Mouse (Mus musculus): ENCODE results near the gene Catsperz. TPM values are rescaled to one million over a fixed set of nuclear protein-coding genes. Genes with fewer than 3 reads are reported as not detected.

Gene Catsperz
- total RNA-seq, 1 experiment, result 14.9 TPM

GRCm38 (mm10) chr19:6916496-6916895 lies 8.7 kb downstream of the Catsperz start:
- Histone ChIP-seq H3K27ac (ENCODE audit: insufficient read depth, low read depth, low read length, poor library complexity, severe bottlenecking) (no peak overlapping the region), H3K4me3 (ENCODE audit: insufficient read depth in 1 of 2, low read depth in 1 of 2, low read length in 2 of 2, poor library complexity in 1 of 2, severe bottlenecking in 1 of 2) (no peak overlapping the region), H3K36me3 (ENCODE audit: control insufficient read depth, insufficient read depth, low read length, poor library complexity, severe bottlenecking) (peaks cover 20% of the 10 kb centered on the region), H3K9ac (ENCODE audit: insufficient read depth, low read depth, low read length, poor library complexity, severe bottlenecking) (no peak overlapping the region), H3K9me3 (ENCODE audit: control insufficient read depth, insufficient read depth, low read depth, low read length) (no peaks in the 10 kb centered on the region), H3K4me1 (ENCODE audit: control insufficient read depth in 2 of 2, insufficient read depth in 2 of 2, low read length in 2 of 2, poor library complexity in 1 of 2) (peaks cover 0 to 8% of the 10 kb centered on the region in 2 experiments; a peak in 2 of 4 replicates)
- no peak for TF ChIP-seq CHD2 (IDR thresholded peaks at IDR 0.05; ENCODE audit: low read depth, low read length)
- TF ChIP-seq HCFC1 (IDR thresholded peaks at IDR 0.05; ENCODE audit: borderline replicate concordance, insufficient read depth, low read length), result no peak
- no peak for TF ChIP-seq ZC3H11A (IDR thresholded peaks at IDR 0.05; ENCODE audit: borderline replicate concordance, low read depth, low read length)
- no peak for TF ChIP-seq ZNF384 (IDR thresholded peaks at IDR 0.05; ENCODE audit: low read depth, low read length)
- no peak for TF ChIP-seq MAFK (IDR thresholded peaks at IDR 0.05; ENCODE audit: insufficient read depth, low read depth, low read length)
- no peak for DNase-seq (ENCODE audit: low read depth, low spot score)
- in situ Hi-C loops (cut with MboI; ENCODE audit: low sequenced_read_pairs in 2 of 2, unreplicated experiment in 2 of 2), result no loop called here

GRCm38 (mm10) chr19:6915276-6915675 lies 9.9 kb downstream of the Catsperz start:
- no peaks in the 10 kb centered on the region for H3K9me3 ChIP-seq (ENCODE audit: control insufficient read depth, insufficient read depth, low read depth, low read length)
- peaks cover 25% of the 10 kb centered on the region for H3K36me3 ChIP-seq (ENCODE audit: control insufficient read depth, insufficient read depth, low read length, poor library complexity, severe bottlenecking)
- H3K4me3 ChIP-seq (ENCODE audit: insufficient read depth in 1 of 2, low read depth in 1 of 2, low read length in 2 of 2, poor library complexity in 1 of 2, severe bottlenecking in 1 of 2), result no peak overlapping the region
- no peak overlapping the region for H3K9ac ChIP-seq (ENCODE audit: insufficient read depth, low read depth, low read length, poor library complexity, severe bottlenecking)
- in situ Hi-C loops (cut with MboI; ENCODE audit: low sequenced_read_pairs in 2 of 2, unreplicated experiment in 2 of 2), result no loop called here
- no peak for DNase-seq (ENCODE audit: low read depth, low spot score)
- peaks cover 0 to 7% of the 10 kb centered on the region in 2 experiments; a peak in 2 of 4 replicates for H3K4me1 ChIP-seq (ENCODE audit: control insufficient read depth in 2 of 2, insufficient read depth in 2 of 2, low read length in 2 of 2, poor library complexity in 1 of 2)
- TF ChIP-seq MAFK (IDR thresholded peaks at IDR 0.05; ENCODE audit: insufficient read depth, low read depth, low read length) (no peak), CHD2 (IDR thresholded peaks at IDR 0.05; ENCODE audit: low read depth, low read length) (no peak), ZNF384 (IDR thresholded peaks at IDR 0.05; ENCODE audit: low read depth, low read length) (no peak), ZC3H11A (IDR thresholded peaks at IDR 0.05; ENCODE audit: borderline replicate concordance, low read depth, low read length) (no peak)
- H3K27ac ChIP-seq (ENCODE audit: insufficient read depth, low read depth, low read length, poor library complexity, severe bottlenecking), result no peak overlapping the region

GRCm38 (mm10) chr19:6914540-6914939 lies 10.6 kb downstream of the Catsperz start:
- no peak for DNase-seq (ENCODE audit: low read depth, low spot score)
- in situ Hi-C loops (cut with MboI; ENCODE audit: low sequenced_read_pairs in 2 of 2, unreplicated experiment in 2 of 2), result no loop called here
- H3K9me3 ChIP-seq (ENCODE audit: control insufficient read depth, insufficient read depth, low read depth, low read length), result no peaks in the 10 kb centered on the region

GRCm38 (mm10) chr19:6913991-6914390 lies 11.2 kb downstream of the Catsperz start:
- H3K36me3 ChIP-seq (ENCODE audit: control insufficient read depth, insufficient read depth, low read length, poor library complexity, severe bottlenecking), result peaks cover 23% of the 10 kb centered on the region
- H3K27ac ChIP-seq (ENCODE audit: insufficient read depth, low read depth, low read length, poor library complexity, severe bottlenecking), result no peak overlapping the region
- peaks cover 0 to 2% of the 10 kb centered on the region in 2 experiments; a peak in 2 of 4 replicates for H3K4me1 ChIP-seq (ENCODE audit: control insufficient read depth in 2 of 2, insufficient read depth in 2 of 2, low read length in 2 of 2, poor library complexity in 1 of 2)
- peak overlapping the region; percentile 39; the same call in 1 of the 2 replicates for H3K9ac ChIP-seq (ENCODE audit: insufficient read depth, low read depth, low read length, poor library complexity, severe bottlenecking)
- TF ChIP-seq ZNF384 (IDR thresholded peaks at IDR 0.05; ENCODE audit: low read depth, low read length), result no peak
- TF ChIP-seq MAFK (IDR thresholded peaks at IDR 0.05; ENCODE audit: insufficient read depth, low read depth, low read length), result no peak
- no peak for TF ChIP-seq CHD2 (IDR thresholded peaks at IDR 0.05; ENCODE audit: low read depth, low read length)
- peak overlapping the region; percentile 42 to 50 for H3K4me3 ChIP-seq (ENCODE audit: insufficient read depth in 1 of 2, low read depth in 1 of 2, low read length in 2 of 2, poor library complexity in 1 of 2, severe bottlenecking in 1 of 2)
- no peak for DNase-seq (ENCODE audit: low read depth, low spot score)
- in situ Hi-C loops (cut with MboI; ENCODE audit: low sequenced_read_pairs in 2 of 2, unreplicated experiment in 2 of 2), result no loop called here
- H3K9me3 ChIP-seq (ENCODE audit: control insufficient read depth, insufficient read depth, low read depth, low read length), result no peaks in the 10 kb centered on the region

More at GRCm38 (mm10) chr19:6914540-6914939, 10.6 kb downstream of the Catsperz start:
- Histone ChIP-seq H3K36me3 (ENCODE audit: control insufficient read depth, insufficient read depth, low read length, poor library complexity, severe bottlenecking) (peaks cover 23% of the 10 kb centered on the region), H3K4me3 (ENCODE audit: insufficient read depth in 1 of 2, low read depth in 1 of 2, low read length in 2 of 2, poor library complexity in 1 of 2, severe bottlenecking in 1 of 2) (no peak overlapping the region), H3K27ac (ENCODE audit: insufficient read depth, low read depth, low read length, poor library complexity, severe bottlenecking) (no peak overlapping the region), H3K9ac (ENCODE audit: insufficient read depth, low read depth, low read length, poor library complexity, severe bottlenecking) (no peak overlapping the region), H3K4me1 (ENCODE audit: control insufficient read depth in 2 of 2, insufficient read depth in 2 of 2, low read length in 2 of 2, poor library complexity in 1 of 2) (peaks cover 0 to 2% of the 10 kb centered on the region in 2 experiments; a peak in 2 of 4 replicates)
- TF ChIP-seq ZC3H11A (IDR thresholded peaks at IDR 0.05; ENCODE audit: borderline replicate concordance, low read depth, low read length) (no peak), CHD2 (IDR thresholded peaks at IDR 0.05; ENCODE audit: low read depth, low read length) (no peak), HCFC1 (IDR thresholded peaks at IDR 0.05; ENCODE audit: borderline replicate concordance, insufficient read depth, low read length) (no peak), MAFK (IDR thresholded peaks at IDR 0.05; ENCODE audit: insufficient read depth, low read depth, low read length) (no peak), ZNF384 (IDR thresholded peaks at IDR 0.05; ENCODE audit: low read depth, low read length) (no peak)

GRCm38 (mm10) chr19:6913036-6913435 lies 12.1 kb downstream of the Catsperz start:
- no peak overlapping the region for H3K9ac ChIP-seq (ENCODE audit: insufficient read depth, low read depth, low read length, poor library complexity, severe bottlenecking)
- no peak for DNase-seq (ENCODE audit: low read depth, low spot score)
- H3K36me3 ChIP-seq (ENCODE audit: control insufficient read depth, insufficient read depth, low read length, poor library complexity, severe bottlenecking), result peaks cover 23% of the 10 kb centered on the region
- TF ChIP-seq ZNF384 (IDR thresholded peaks at IDR 0.05; ENCODE audit: low read depth, low read length) (no peak), CHD2 (IDR thresholded peaks at IDR 0.05; ENCODE audit: low read depth, low read length) (no peak), ZC3H11A (IDR thresholded peaks at IDR 0.05; ENCODE audit: borderline replicate concordance, low read depth, low read length) (no peak), MAFK (IDR thresholded peaks at IDR 0.05; ENCODE audit: insufficient read depth, low read depth, low read length) (no peak), HCFC1 (IDR thresholded peaks at IDR 0.05; ENCODE audit: borderline replicate concordance, insufficient read depth, low read length) (no peak)
- no peak overlapping the region for H3K4me3 ChIP-seq (ENCODE audit: insufficient read depth in 1 of 2, low read depth in 1 of 2, low read length in 2 of 2, poor library complexity in 1 of 2, severe bottlenecking in 1 of 2)
- peaks cover 0 to 4% of the 10 kb centered on the region in 2 experiments; a peak in 2 of 4 replicates for H3K4me1 ChIP-seq (ENCODE audit: control insufficient read depth in 2 of 2, insufficient read depth in 2 of 2, low read length in 2 of 2, poor library complexity in 1 of 2)
- in situ Hi-C loops (cut with MboI; ENCODE audit: low sequenced_read_pairs in 2 of 2, unreplicated experiment in 2 of 2), result no loop called here
- no peaks in the 10 kb centered on the region for H3K9me3 ChIP-seq (ENCODE audit: control insufficient read depth, insufficient read depth, low read depth, low read length)
- no peak overlapping the region for H3K27ac ChIP-seq (ENCODE audit: insufficient read depth, low read depth, low read length, poor library complexity, severe bottlenecking)

Data from ES-E14 (cell line).